Mouse (Mus musculus) myocyte (in vitro differentiated cells): ENCODE data around the gene Atf2.

Experiments used
- MYOD1 ChIP-seq, 3 experiments: IDR thresholded peaks; one replicate each; pipeline ENCODE4 v1.6.1; 2011; ENCODE audit warnings: control low read depth in 2 of 3, low read depth in 2 of 3, mild to moderate bottlenecking in 2 of 3, moderate library complexity in 1 of 3; ENCODE audit not compliant: insufficient read length in 2 of 3, control insufficient read depth in 1 of 3
- POLR2A ChIP-seq: IDR thresholded peaks from one replicate; pipeline ENCODE4 v1.6.1; 2011; ENCODE audit warnings: low read depth, mild to moderate bottlenecking, control low read depth, moderate library complexity; ENCODE audit not compliant: insufficient read length
- TCF12 ChIP-seq: IDR thresholded peaks from one replicate; pipeline ENCODE4 v1.6.1; 2011; ENCODE audit warnings: mild to moderate bottlenecking, control low read depth; ENCODE audit not compliant: poor library complexity, insufficient read depth, severe bottlenecking
- USF1 ChIP-seq: IDR thresholded peaks from one replicate; pipeline ENCODE4 v1.6.1; 2011; ENCODE audit warnings: low read depth, mild to moderate bottlenecking, control low read depth, moderate library complexity

- TF ChIP-seq TCF12 (no peak), POLR2A (no peak), MYOD1 (IDR thresholded peaks at IDR 0.05; ENCODE audit: control insufficient read depth in 1 of 3, insufficient read length in 2 of 3, low read depth in 2 of 3) (no peak), USF1 (no peak)
These were observed 113.3 kb downstream of the Atf2 start for GRCm38 (mm10) chr2:73779016-73779595.
